Mouse (Mus musculus) heart, postnatal 0 days (tissue): Measurements from ENCODE around the gene Leo1.

ENCODE experiments used
- CTCF ChIP-seq: IDR thresholded peaks from 2 replicates; pipeline ENCODE4 v1.5.1; 2016; ENCODE audit warnings: antibody characterized with exemption, control low read depth, low read depth
- EP300 ChIP-seq: IDR thresholded peaks from 2 replicates; pipeline ENCODE4 v1.6.1; 2016; ENCODE audit warnings: antibody characterized with exemption, low read depth

GRCm38 (mm10) chr9:75511236-75511939, 70.1 kb downstream of the Leo1 start:
- TF ChIP-seq EP300 (no peak), CTCF (no peak)
